In genomic region chr4:152345120-152345889, GRCm38 (mm10) we compare ENCODE assay signal across 9 mouse cellular contexts. TPM values are rescaled to one million over a fixed set of nuclear protein-coding genes. Genes with fewer than 3 reads are reported as not detected.
DNase-seq lines count a peak whose midpoint lies in the region; ATAC-seq and TF ChIP-seq lines count a peak whose summit lies in the region.
"Had no signal": no experiment of that assay in that cellular context is flagged by ENCODE, and none has a peak within 500 bp of the region (broad histone marks: within the 10 kb centered on the region; RNA-seq: fewer than 3 reads in every experiment).

No protein-coding gene starts in this region.

- POLR2A ChIA-PET in Patski (lab: Charles Lee): interaction anchor here (0.6 to 1.1 kb wide), 2 partner anchors 12 to 361 kb away, joined by 4 to 5 read pairs; no protein-coding TSS in a partner anchor

- H3K27me3 ChIP-seq in kidney, embryonic 16.5 days (ENCODE audit: insufficient read depth, low read length): peaks cover 11% of the 10 kb centered on the region
- H3K27me3 ChIP-seq in Patski: no peaks in the 10 kb centered on the region
- peaks cover 15% of the 10 kb centered on the region for H3K27me3 ChIP-seq in hindbrain, embryonic 14.5 days (ENCODE audit: control insufficient read depth, insufficient read depth, low read length)

- no peaks in the 10 kb centered on the region for H3K36me3 ChIP-seq in kidney, embryonic 16.5 days (ENCODE audit: insufficient read depth, low read length)
- no peaks in the 10 kb centered on the region for H3K36me3 ChIP-seq in hindbrain, embryonic 14.5 days (replicated peaks; ENCODE audit: control insufficient read depth, insufficient read depth)

- CTCF ChIA-PET in Patski (lab: Charles Lee): interaction anchor here (0.8 to 2.9 kb wide), 10 partner anchors 8 to 90 kb away, joined by 3 to 17 read pairs (median 4); no protein-coding TSS in a partner anchor

- no peak overlapping the region for H3K4me2 ChIP-seq in kidney, embryonic 16.5 days (replicated peaks; ENCODE audit: low read depth, low read length)
- H3K4me2 ChIP-seq in hindbrain, embryonic 14.5 days (replicated peaks): no peak overlapping the region

- no peak for DNase-seq in kidney, adult 11 months
- peak; percentile 71 for DNase-seq in Patski (ENCODE audit: low read depth, low spot score)
- DNase-seq in heart, postnatal 10 days: peak; percentile 47 to 53
- peak; percentile 78 for DNase-seq in lung, postnatal 10 days
- no peak for DNase-seq in thymus, postnatal 36 days
- DNase-seq in hindbrain, embryonic 14.5 days (ENCODE audit: low spot score): no peak
- no peak for DNase-seq in testis, postnatal 14 days (ENCODE audit: low spot score)

- no peak overlapping the region for H3K9ac ChIP-seq in kidney, embryonic 16.5 days (replicated peaks; ENCODE audit: low read length)
- H3K9ac ChIP-seq in hindbrain, embryonic 14.5 days: no peak overlapping the region

- H3K27ac ChIP-seq in kidney, embryonic 16.5 days (ENCODE audit: low read length): no peak overlapping the region
- H3K27ac ChIP-seq in hindbrain, embryonic 14.5 days: no peak overlapping the region

- no peak overlapping the region for H3K4me3 ChIP-seq in kidney, embryonic 16.5 days (ENCODE audit: low read length)
- no peak overlapping the region for H3K4me3 ChIP-seq in hindbrain, embryonic 14.5 days (replicated peaks; ENCODE audit: low read length)

- in situ Hi-C loops in Patski (cut with MboI; ENCODE audit: low pct_unique_long_range_greater_than_20kb): loop anchor here (5.0 kb wide), 1 partner anchor 72 kb away; no protein-coding TSS in a partner anchor

- peaks cover 7% of the 10 kb centered on the region; the same call in 1 of the 2 replicates for H3K4me1 ChIP-seq in kidney, embryonic 16.5 days (ENCODE audit: insufficient read depth, low read length)
- H3K4me1 ChIP-seq in hindbrain, embryonic 14.5 days (replicated peaks; ENCODE audit: control insufficient read depth, insufficient read depth, low read length): peaks cover 42% of the 10 kb centered on the region

- no peak for TF ChIP-seq CTCF in Patski (IDR thresholded peaks at IDR 0.05)

- no peaks in the 10 kb centered on the region for H3K9me3 ChIP-seq in kidney, embryonic 16.5 days (ENCODE audit: low read length)
- H3K9me3 ChIP-seq in hindbrain, embryonic 14.5 days (ENCODE audit: control insufficient read depth, low read length): no peaks in the 10 kb centered on the region

- peak; percentile 31; the same call in 1 of the 2 replicates for ATAC-seq in kidney, embryonic 16.5 days (ENCODE audit: low FRiP score, low TSS enrichment)
- peak; percentile 46 for ATAC-seq in Patski
- no peak for ATAC-seq in hindbrain, embryonic 14.5 days (ENCODE audit: low FRiP score)

- intact Hi-C loops in heart, postnatal 10 days (cut with DNase I): no loop called here

- 40% methylated on average over 7 of the region's 7 CpGs for whole genome bisulfite sequencing in kidney, embryonic 16.5 days
- 53% methylated on average over 7 of the region's 7 CpGs for WGBS in hindbrain, embryonic 14.5 days

RNA-seq across cellular contexts. Expression of gene Chd5, which starts 6.9 kb away (rescaled TPM):
- polyA plus RNA-seq in kidney, embryonic 16.5 days (2015; fragmentation: Nextera tagmentation; extraction: Ambion mirVana): 0.12 and 0.35 TPM in 2 replicates
- 0.96 TPM for polyA plus RNA-seq in Patski (2021)
- under 1 TPM; 0.05 to 0.17 TPM for total RNA-seq in heart, postnatal 10 days (2021)
- polyA plus RNA-seq in hindbrain, embryonic 14.5 days (2014; fragmentation: Nextera tagmentation; extraction: Ambion mirVana): 41.9 and 46.7 TPM in 2 replicates

RNA-seq across cellular contexts. Expression of gene Rpl22, which starts 19.8 kb away (rescaled TPM):
- 295 and 333 TPM in 2 replicates for polyA plus RNA-seq in kidney, embryonic 16.5 days (2015; fragmentation: Nextera tagmentation; extraction: Ambion mirVana)
- polyA plus RNA-seq in Patski (2021): 562 TPM
- 100 to 1,000 TPM; 283 to 290 TPM for total RNA-seq in heart, postnatal 10 days (2021)
- polyA plus RNA-seq in hindbrain, embryonic 14.5 days (2014; fragmentation: Nextera tagmentation; extraction: Ambion mirVana): 154 and 178 TPM in 2 replicates

RNA-seq across cellular contexts. Expression of gene Rnf207, which starts 26.5 kb away (rescaled TPM):
- polyA plus RNA-seq in kidney, embryonic 16.5 days (2015; fragmentation: Nextera tagmentation; extraction: Ambion mirVana): 1.2 and 1.6 TPM in 2 replicates
- 0.17 TPM for polyA plus RNA-seq in Patski (2021)
- 100 to 1,000 TPM in 1 of 2 experiments, 10 to 100 TPM in 1; 95.9 to 112 TPM for total RNA-seq in heart, postnatal 10 days (2021)
- polyA plus RNA-seq in hindbrain, embryonic 14.5 days (2014; fragmentation: Nextera tagmentation; extraction: Ambion mirVana): 5.6 and 6.9 TPM in 2 replicates

RNA-seq across cellular contexts. Expression of gene Icmt, which starts 48.3 kb away (rescaled TPM):
- 32.0 and 32.6 TPM in 2 replicates for polyA plus RNA-seq in kidney, embryonic 16.5 days (2015; fragmentation: Nextera tagmentation; extraction: Ambion mirVana)
- 42.2 TPM for polyA plus RNA-seq in Patski (2021)
- total RNA-seq in heart, postnatal 10 days (2021): 10 to 100 TPM; 27.3 to 33.4 TPM
- 20.6 and 22.8 TPM in 2 replicates for polyA plus RNA-seq in hindbrain, embryonic 14.5 days (2014; fragmentation: Nextera tagmentation; extraction: Ambion mirVana)

RNA-seq across cellular contexts. Expression of gene Hes3, which starts 53.8 kb away (rescaled TPM):
- not detected in 2 replicates for polyA plus RNA-seq in kidney, embryonic 16.5 days (2015; fragmentation: Nextera tagmentation; extraction: Ambion mirVana)
- 0.12 TPM for polyA plus RNA-seq in Patski (2021)
- total RNA-seq in heart, postnatal 10 days (2021): not detected
- polyA plus RNA-seq in hindbrain, embryonic 14.5 days (2014; fragmentation: Nextera tagmentation; extraction: Ambion mirVana): 0.24 and 1.2 TPM in 2 replicates
- polyA plus RNA-seq: heart, embryonic 16.5 days had no signal

Comparison
In these comparisons a context has a peak if more than half of its experiments do, and no peak if none do; other contexts are left out.
1. DNase-seq: peak in Patski (single experiment), heart, postnatal 10 days (2 of 2) and lung, postnatal 10 days (single experiment); none in kidney, adult 11 months (single experiment), thymus, postnatal 36 days (0 of 2), hindbrain, embryonic 14.5 days (single experiment) and testis, postnatal 14 days (single experiment).
2. RNA of gene Chd5, which starts 6.9 kb away (polyA plus RNA-seq): 41.9 to 46.7 TPM in hindbrain, embryonic 14.5 days; 0.96 TPM in Patski (single experiment) and 0.12 to 0.35 TPM in kidney, embryonic 16.5 days; every median in the first group is over 10 times any median in the second.